Mouse (Mus musculus): ENCODE data around the gene Ror2.

The Ror2 gene

DNA sequence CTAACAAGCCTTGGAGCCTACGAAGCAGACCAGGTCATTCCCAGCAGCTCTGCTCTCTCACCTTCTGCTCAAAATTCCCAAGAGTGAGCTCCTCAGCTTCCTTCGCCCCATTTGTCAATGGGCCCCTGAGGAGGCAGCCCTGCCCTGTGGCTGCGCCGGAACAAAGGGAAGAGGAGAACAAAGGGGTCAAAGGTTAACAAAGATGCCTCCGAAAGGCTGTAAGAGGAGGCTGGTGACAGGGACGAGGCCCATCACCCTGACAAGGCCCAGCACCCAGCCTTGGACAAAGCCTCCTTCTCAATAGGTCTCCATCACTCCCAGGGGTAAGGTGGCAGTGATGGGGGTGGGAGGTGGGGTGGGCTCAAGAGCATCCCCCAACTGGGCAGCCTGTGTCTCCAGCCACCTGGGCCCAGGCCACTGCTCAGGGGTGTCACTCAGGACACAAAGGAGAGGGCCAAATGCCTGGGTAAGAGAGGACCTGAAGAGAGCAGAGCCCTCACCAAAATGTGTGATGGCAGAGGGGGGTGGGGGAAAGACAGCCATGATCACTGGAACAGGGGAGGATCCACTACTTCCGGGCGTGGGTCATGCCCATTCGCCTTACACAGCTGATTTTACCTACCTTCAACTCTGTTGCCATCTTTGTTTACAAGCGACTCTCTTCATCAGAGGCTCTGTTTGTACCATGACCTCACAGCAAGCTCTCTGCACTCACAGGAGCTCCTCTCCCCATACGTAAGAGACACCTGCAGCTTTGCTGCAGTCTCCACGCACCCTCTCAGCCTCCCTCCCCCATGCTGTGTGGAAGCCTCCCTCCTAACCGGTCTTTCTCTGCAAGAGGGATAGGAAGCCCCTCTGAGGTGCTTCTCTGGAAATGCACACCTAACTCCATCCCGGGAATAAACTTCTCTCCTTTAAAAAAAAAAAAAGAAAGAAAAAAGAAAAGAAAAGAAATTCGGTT, 51.8 kb downstream of the Ror2 start:
- intact Hi-C loops (cut with DNase I), result no loop called here

- intact Hi-C loops (cut with DNase I), result no loop called here
Observed at GRCm38 (mm10) chr13:53233381-53233780, 52.5 kb downstream of the Ror2 start.

GRCm38 (mm10) chr13:53232419-53232818, 53.5 kb downstream of the Ror2 start:
- intact Hi-C loops (cut with DNase I), result no loop called here

DNA sequence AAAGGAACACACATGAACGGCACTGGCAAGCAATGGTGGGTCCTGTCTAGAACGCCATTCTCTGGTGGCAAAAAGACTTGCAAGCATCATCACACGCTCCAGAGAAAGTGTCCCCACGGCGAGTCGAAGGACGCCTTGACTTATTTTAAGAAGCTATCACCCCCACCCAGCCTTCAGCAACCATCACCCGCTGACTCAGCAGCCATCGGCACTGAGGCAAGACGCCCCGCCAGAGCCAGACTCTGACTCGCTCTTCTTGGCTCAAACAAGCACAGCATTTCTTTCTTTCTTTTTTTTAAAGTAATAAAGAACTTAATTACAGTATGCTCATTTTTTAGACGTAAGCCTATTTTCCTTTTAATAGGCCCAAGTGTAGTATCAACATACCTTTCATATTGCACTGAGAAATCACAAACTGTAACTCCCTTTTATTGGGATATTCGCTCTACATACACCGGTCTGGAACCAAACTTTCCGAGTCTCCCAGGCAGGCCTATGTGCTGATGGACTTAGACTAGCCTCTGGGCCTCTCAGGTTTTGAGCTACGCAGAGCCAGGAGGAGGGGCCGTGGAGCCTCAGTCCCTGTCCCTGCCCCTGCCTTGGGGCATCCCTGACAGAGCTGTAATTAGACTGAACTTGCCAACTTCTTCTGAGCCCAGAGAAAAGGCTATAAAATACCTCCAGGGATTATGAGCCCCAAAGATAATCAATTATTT, 55.3 kb downstream of the Ror2 start:
- intact Hi-C loops (cut with DNase I), result no loop called here

- intact Hi-C loops (cut with DNase I), result no loop called here
Observed at GRCm38 (mm10) chr13:53227019-53227418, 58.9 kb downstream of the Ror2 start.

DNA sequence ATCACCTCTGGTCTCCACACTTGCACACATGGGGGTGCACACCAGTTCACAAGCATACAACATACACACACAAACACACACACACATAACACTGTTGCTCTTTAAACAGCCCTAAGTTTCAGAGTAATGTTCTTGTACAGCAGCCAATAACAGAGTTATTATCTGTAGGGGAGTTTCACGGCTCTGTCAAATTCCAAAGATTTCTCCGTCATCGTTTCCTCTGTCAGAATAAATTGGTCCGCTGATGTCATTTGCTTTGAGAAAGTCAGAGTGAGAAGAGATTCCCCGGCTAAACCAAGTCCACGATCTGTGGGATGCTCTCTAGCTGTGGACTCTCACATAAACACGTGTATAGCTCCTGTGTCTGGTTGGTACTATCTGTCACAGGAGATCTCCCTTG, 59.5 kb downstream of the Ror2 start:
- intact Hi-C loops (cut with DNase I), result no loop called here

DNA sequence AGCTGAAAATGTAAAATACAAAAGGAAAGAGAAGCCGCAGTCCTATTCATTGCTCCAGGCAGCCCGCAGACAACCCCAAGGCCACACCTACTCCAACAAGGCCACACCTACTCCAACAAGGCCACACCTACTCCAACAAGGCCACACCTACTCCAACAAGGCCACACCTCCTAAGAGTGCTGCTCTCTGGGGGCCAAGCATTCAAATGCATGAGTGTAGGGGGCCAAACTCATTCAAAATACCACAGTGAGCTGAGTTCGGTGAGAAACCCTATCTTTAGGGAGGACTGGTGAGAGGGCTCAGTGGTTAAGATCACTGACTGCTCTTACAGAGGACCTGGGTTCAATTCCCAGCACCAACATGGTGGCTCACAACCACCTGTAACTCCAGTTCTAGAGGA, 60.0 kb downstream of the Ror2 start:
- intact Hi-C loops (cut with DNase I), result no loop called here

DNA sequence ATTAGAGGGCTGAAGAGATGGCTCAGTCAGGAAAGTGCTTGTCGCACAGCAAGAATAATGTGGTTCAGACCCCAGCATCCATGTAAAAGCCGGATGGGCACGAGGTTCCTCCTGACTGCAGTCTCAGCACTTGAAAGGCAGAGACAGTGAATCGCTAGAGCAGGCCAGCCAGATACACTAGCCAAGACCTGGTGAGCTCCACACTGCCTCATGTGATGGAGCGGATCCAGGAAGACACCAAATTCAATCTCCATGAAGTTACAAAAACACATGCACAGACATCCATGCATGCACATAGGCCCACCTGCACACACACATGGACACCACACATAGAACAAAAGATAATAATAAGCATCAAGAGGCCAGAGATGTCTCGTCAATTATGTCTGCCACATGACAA, 64.7 kb downstream of the Ror2 start:
- intact Hi-C loops (cut with DNase I), result no loop called here

- intact Hi-C loops (cut with DNase I), result no loop called here
Observed at GRCm38 (mm10) chr13:53219889-53220288, 66.0 kb downstream of the Ror2 start.

DNA sequence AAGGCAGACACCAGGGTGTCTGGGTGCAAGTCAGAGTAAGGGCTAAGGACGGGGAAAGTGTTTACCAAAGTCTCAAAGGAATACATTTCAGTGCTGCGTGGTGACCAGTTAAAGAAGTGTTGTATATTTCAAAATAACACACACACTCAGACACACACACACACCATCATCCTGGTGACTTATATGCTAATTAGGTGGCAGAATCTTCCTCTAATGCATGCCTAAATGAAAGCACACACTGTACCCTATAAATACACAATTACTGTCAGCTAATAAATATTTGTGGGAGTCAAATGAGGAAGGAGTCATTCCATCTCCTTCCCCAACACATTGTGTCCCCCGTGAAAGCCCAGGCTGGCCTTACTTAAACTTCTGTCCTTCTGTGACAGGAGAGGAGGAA, 66.5 kb downstream of the Ror2 start:
- intact Hi-C loops (cut with DNase I), result no loop called here

- intact Hi-C loops (cut with DNase I), result no loop called here
Observed at GRCm38 (mm10) chr13:53217396-53217975, 68.4 kb downstream of the Ror2 start.

DNA sequence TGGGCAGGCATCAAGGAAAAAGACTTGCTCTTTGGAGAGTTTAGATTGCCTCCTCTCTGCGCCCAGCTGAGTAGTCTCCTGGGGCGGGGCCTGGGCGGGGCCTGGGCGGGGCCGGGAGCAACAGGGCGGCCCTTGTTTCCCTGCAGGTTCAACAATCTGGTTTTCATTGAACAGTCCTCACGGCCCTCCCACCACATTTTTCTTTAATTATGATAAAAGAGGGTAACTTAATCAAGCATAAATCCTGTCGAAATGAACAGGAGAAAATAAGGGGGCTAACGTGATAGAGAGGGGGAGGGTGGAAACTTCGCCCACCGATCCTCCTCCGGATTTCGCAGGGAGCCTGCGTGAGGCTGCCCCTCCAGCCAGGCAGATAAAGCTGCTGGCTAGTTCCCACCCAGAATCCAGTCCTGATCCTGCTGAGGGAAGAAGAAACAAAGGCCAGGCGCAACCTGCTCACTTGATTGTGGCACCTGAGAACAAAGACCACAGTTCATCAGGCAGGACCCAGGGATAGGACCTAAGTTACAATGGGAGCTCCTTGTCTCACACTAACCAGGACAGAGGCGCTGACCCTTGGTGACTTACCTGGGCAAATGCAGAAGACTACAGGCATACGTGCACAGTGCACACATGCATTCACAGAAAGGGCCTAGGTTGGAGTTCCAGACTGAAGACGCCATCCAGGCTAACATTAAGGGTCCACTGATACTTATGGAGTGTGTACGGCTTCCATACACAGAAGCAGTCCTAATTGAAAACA, 73.8 kb downstream of the Ror2 start:
- intact Hi-C loops (cut with DNase I), result no loop called here

DNA sequence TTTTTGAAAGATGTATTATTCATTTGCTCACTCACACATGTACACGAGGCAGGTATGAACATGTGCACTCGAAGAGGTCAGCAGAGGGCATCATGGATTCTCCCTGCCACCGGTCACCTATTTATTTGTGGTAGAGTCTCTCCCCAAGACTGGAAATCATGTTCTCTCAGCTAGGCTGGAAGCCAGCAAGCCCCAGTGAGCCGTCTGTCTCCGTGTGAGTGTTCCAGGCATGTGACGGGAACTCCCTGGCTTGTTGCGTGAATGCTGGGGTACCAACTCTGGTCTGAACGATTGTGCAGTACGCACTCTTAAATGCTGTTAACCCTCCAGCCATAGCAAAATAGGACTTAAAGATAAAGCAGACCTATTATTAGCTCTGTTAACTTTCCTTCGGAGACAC, 77.4 kb downstream of the Ror2 start:
- intact Hi-C loops (cut with DNase I), result no loop called here

DNA sequence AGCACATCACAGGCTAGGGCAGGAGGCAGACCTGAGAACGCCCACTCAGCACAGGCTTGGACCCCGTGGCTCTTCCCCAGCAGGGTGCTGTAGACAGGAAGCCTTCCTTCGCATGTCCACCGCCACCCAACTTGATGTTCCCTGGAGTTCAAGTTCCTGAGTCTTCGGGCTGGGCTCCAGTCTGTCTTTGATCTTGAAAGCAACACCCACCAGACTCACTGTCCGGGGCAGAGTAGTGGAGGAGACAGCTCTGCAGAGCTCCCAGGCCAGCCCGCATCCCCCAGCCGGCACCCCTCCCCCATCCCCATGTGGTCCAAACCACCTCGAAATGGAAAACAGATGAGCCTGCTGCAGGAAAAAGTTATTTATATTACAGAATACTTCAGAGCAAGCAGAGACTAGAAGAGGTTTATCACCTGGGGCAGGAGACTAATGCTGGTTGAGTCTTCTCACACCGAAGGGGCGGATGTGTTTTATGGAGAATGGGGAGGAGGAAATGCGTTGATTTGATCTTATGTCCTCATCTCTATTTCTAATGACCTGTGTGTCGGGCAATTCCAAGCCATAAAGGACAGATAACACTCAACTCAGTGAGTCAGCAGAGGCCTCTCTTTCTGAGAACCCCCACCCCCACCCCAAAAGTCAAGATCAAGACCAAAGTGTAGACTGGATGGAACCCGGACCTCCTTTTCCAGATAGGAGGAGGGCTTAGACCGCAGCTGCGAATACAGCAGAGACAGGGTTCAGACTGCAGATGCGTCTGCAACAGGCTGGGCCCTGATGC, 80.6 kb downstream of the Ror2 start:
- intact Hi-C loops (cut with DNase I), result no loop called here

- intact Hi-C loops (cut with DNase I), result no loop called here
Observed at GRCm38 (mm10) chr13:53202439-53202830, 83.5 kb downstream of the Ror2 start.

DNA sequence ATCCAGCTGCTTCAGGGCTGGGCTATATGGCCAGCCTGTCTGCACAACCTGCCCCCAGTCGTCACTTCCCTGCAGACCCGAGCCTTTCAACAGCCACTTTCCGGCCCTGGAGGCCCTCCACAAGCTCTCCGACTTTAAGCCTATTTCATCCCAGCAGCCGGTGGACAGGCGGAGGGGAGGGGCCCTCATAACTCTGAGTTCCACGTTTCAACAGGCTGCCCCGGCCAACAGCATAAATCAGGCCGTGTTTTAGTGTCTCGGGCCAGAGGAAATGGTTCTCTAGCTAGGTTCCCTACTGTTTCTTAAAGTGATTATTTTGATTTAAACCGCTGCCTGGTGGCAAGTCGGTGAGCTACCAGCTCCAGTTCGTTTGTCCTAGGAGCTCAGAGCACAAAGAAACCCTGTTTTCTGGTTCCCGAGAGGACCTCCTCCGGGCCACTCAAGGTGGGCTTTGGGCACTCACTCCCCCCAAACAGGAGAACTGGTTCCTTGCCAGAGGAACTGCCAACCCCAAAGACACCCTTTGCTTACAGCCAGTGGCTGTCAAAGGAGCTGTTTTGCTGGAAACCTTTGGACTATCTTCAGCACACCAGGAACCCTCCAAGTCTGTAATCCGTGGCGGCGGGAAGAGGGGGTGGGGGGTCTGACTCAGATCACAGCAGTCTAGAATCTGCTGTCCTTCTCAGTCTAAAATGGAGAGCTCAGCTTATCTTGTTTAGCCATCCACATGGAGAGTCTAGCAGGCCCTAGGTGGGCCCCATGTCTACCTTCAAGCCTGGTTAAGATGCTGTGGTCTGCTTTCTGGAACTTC, 84.1 kb downstream of the Ror2 start:
- intact Hi-C loops (cut with DNase I), result no loop called here

- intact Hi-C loops (cut with DNase I), result no loop called here
Observed at GRCm38 (mm10) chr13:53200121-53200520, 85.8 kb downstream of the Ror2 start.

GRCm38 (mm10) chr13:53199262-53199661, 86.7 kb downstream of the Ror2 start:
- intact Hi-C loops (cut with DNase I), result no loop called here

GRCm38 (mm10) chr13:53196690-53197089, 89.2 kb downstream of the Ror2 start:
- intact Hi-C loops (cut with DNase I), result no loop called here

Measured in adrenal gland (tissue).